In genomic region chr5:97126005-97126404, GRCm38 (mm10) we compare ENCODE assay signal across 9 mouse cellular contexts. TPM values are rescaled to one million over a fixed set of nuclear protein-coding genes. Genes with fewer than 3 reads are reported as not detected.
DNase-seq lines count a peak whose midpoint lies in the region; ATAC-seq and TF ChIP-seq lines count a peak whose summit lies in the region.
"Had no signal": no experiment of that assay in that cellular context is flagged by ENCODE, and none has a peak within 500 bp of the region (broad histone marks: within the 10 kb centered on the region; RNA-seq: fewer than 3 reads in every experiment).

No protein-coding gene starts in this region.

- no peak overlapping the region for H3K4me2 ChIP-seq in kidney, embryonic 14.5 days (replicated peaks; ENCODE audit: low read depth, low read length)
- H3K4me2 ChIP-seq in limb, embryonic 13.5 days (replicated peaks) = no peak overlapping the region

- DNase-seq in kidney, adult 11 months = no peak
- DNase-seq in MEL (ENCODE audit: low read depth, low spot score) = peak; percentile 61
- peak; percentile 86 for DNase-seq in cerebellum, postnatal 10 days
- peak; percentile 46 for DNase-seq in hindbrain, embryonic 10.5 days (ENCODE audit: low spot score)
- DNase-seq in naive thymus-derived CD4-positive, alpha-beta T cell, adult 2 months (ENCODE audit: low read depth) = peak; percentile 46
- DNase-seq in spleen, postnatal 4 days (ENCODE audit: low spot score in 2 of 2) = no peak

- WGBS in kidney, embryonic 14.5 days = 21% methylated on average over 4 of the region's 4 CpGs
- WGBS in hindbrain, embryonic 10.5 days = 20% methylated on average over 4 of the region's 4 CpGs
- WGBS in limb, embryonic 13.5 days = 14% methylated on average over 4 of the region's 4 CpGs

- H3K9ac ChIP-seq in kidney, embryonic 14.5 days (ENCODE audit: low read depth, low read length) = no peak overlapping the region
- no peak overlapping the region for H3K9ac ChIP-seq in MEL (ENCODE audit: control insufficient read depth, low read depth, low read length, poor library complexity, severe bottlenecking)
- H3K9ac ChIP-seq in limb, embryonic 13.5 days = no peak overlapping the region

- TF ChIP-seq EP300 in MEL (IDR thresholded peaks at IDR 0.05; ENCODE audit: low read depth in 1 of 2, low read length in 2 of 2) = no peak

- no peak overlapping the region for H3K27ac ChIP-seq in kidney, embryonic 14.5 days (ENCODE audit: low read depth, low read length)
- no peak overlapping the region for H3K27ac ChIP-seq in MEL (ENCODE audit: control insufficient read depth, low read depth, low read length)
- no peak overlapping the region for H3K27ac ChIP-seq in hindbrain, embryonic 10.5 days
- no peak overlapping the region for H3K27ac ChIP-seq in limb, embryonic 13.5 days
- H3K27ac ChIP-seq: macrophage had no signal

- no peaks in the 10 kb centered on the region for H3K27me3 ChIP-seq in kidney, embryonic 14.5 days (ENCODE audit: control insufficient read depth, insufficient read depth, low read length)
- H3K27me3 ChIP-seq in MEL (ENCODE audit: control insufficient read depth in 1 of 2, insufficient read depth in 2 of 2, low read length in 2 of 2) = no peaks in the 10 kb centered on the region
- H3K27me3 ChIP-seq in hindbrain, embryonic 10.5 days (ENCODE audit: insufficient read depth, poor library complexity, severe bottlenecking) = peaks cover 3% of the 10 kb centered on the region; the same call in 1 of the 2 replicates
- H3K27me3 ChIP-seq in limb, embryonic 13.5 days = peaks cover 13% of the 10 kb centered on the region; the same call in 1 of the 2 replicates

- H3K36me3 ChIP-seq in kidney, embryonic 14.5 days (ENCODE audit: control insufficient read depth, insufficient read depth, low read length) = no peaks in the 10 kb centered on the region
- no peaks in the 10 kb centered on the region for H3K36me3 ChIP-seq in MEL (ENCODE audit: control insufficient read depth in 1 of 2, insufficient read depth in 2 of 2, low read length in 2 of 2)
- H3K36me3 ChIP-seq in hindbrain, embryonic 10.5 days = no peaks in the 10 kb centered on the region
- H3K36me3 ChIP-seq in limb, embryonic 13.5 days = no peaks in the 10 kb centered on the region

- H3K9me3 ChIP-seq in kidney, embryonic 14.5 days (ENCODE audit: control insufficient read depth, low read length) = no peaks in the 10 kb centered on the region
- no peaks in the 10 kb centered on the region for H3K9me3 ChIP-seq in MEL (replicated peaks; ENCODE audit: insufficient read depth, low read length)
- no peaks in the 10 kb centered on the region for H3K9me3 ChIP-seq in hindbrain, embryonic 10.5 days
- no peaks in the 10 kb centered on the region for H3K9me3 ChIP-seq in limb, embryonic 13.5 days

- no peak for TF ChIP-seq POLR2A in MEL (IDR thresholded peaks at IDR 0.05; ENCODE audit: control insufficient read depth in 1 of 2, insufficient read depth in 1 of 2, low read depth in 1 of 2, low read length in 2 of 2, poor library complexity in 1 of 2)

- no peaks in the 10 kb centered on the region for H3K79me2 ChIP-seq in MEL (ENCODE audit: control insufficient read depth, insufficient read depth, low read length, poor library complexity)

- ATAC-seq in kidney, embryonic 14.5 days (ENCODE audit: low FRiP score, low TSS enrichment) = peak; percentile 58; the same call in 1 of the 2 replicates
- ATAC-seq in limb, embryonic 13.5 days (ENCODE audit: low FRiP score, low read depth) = peak; percentile 75; the same call in 1 of the 2 replicates

- H3K4me3 ChIP-seq in kidney, embryonic 14.5 days (ENCODE audit: low read length) = no peak overlapping the region
- no peak overlapping the region for H3K4me3 ChIP-seq in MEL (ENCODE audit: control insufficient read depth in 1 of 2, insufficient read depth in 1 of 2, low read depth in 2 of 2, low read length in 2 of 2)
- no peak overlapping the region for H3K4me3 ChIP-seq in hindbrain, embryonic 10.5 days
- H3K4me3 ChIP-seq in limb, embryonic 13.5 days = no peak overlapping the region

- H3K4me1 ChIP-seq in kidney, embryonic 14.5 days (ENCODE audit: control insufficient read depth, insufficient read depth, low read length) = no peaks in the 10 kb centered on the region
- no peaks in the 10 kb centered on the region for H3K4me1 ChIP-seq in MEL (ENCODE audit: control insufficient read depth in 1 of 2, insufficient read depth in 2 of 2, low read length in 2 of 2)
- H3K4me1 ChIP-seq in hindbrain, embryonic 10.5 days (replicated peaks) = no peaks in the 10 kb centered on the region
- H3K4me1 ChIP-seq in limb, embryonic 13.5 days = 0 out of 2 replicates have a peak, but pooled peaks cover 5% of the 10 kb centered on the region

- TF ChIP-seq RAD21 in MEL (IDR thresholded peaks at IDR 0.05; ENCODE audit: low read depth, low read length) = peak; percentile 91

- TF ChIP-seq CTCF in MEL (IDR thresholded peaks at IDR 0.05 in 2 of 3, conservative IDR thresholded peaks at IDR 0.05 in 1 of 3; ENCODE audit: control insufficient read depth in 1 of 3, insufficient read depth in 1 of 3, low read depth in 2 of 3, low read length in 3 of 3, poor library complexity in 1 of 3, severe bottlenecking in 1 of 3) = peak; percentile 76 to 87 (median 80)

TF ChIP-seq in MEL, 35 proteins besides CTCF, POLR2A, EP300 and RAD21:
- TF ChIP-seq SMC3 (IDR thresholded peaks at IDR 0.05; ENCODE audit: low read depth, low read length) (peak; percentile 89), NELFE (IDR thresholded peaks at IDR 0.05; ENCODE audit: low read depth, low read length) (no peak), ZMIZ1 (IDR thresholded peaks at IDR 0.05; ENCODE audit: low read depth, low read length) (no peak), ELF1 (IDR thresholded peaks at IDR 0.05; ENCODE audit: low read depth, low read length) (0 out of 2 replicates have a peak, but pooled peaks have one; percentile 26), KAT2A (conservative IDR thresholded peaks at IDR 0.05; ENCODE audit: low read depth, low read length) (no peak), CHD1 (IDR thresholded peaks at IDR 0.05; ENCODE audit: low read depth, low read length) (no peak), ETS1 (IDR thresholded peaks at IDR 0.05; ENCODE audit: low read depth, low read length) (no peak), ZC3H11A (IDR thresholded peaks at IDR 0.05; ENCODE audit: low read depth, low read length) (peak; percentile 78)
TF ChIP-seq in MEL: peak in this region for 3.

RNA-seq across cellular contexts. Expression of gene Paqr3, which starts 14.6 kb away (rescaled TPM):
- polyA plus RNA-seq in kidney, embryonic 14.5 days (2014; fragmentation: Nextera tagmentation; extraction: Ambion mirVana) = 3.1 and 5.3 TPM in 2 replicates
- total RNA-seq in MEL (2012; rRNA removed) = 3.3 and 4.3 TPM in 2 replicates
- 1 to 10 TPM in 1 of 2 experiments, not detected in 1; 6.4 TPM for polyA plus RNA-seq in MEL (2012; ENCODE audit: insufficient read depth in 1 of 2, insufficient read length in 2 of 2, low read depth in 1 of 2, low replicate concordance in 2 of 2, missing spikeins in 1 of 2)
- 9.8 and 12.9 TPM in 2 replicates for polyA plus RNA-seq in hindbrain, embryonic 10.5 days (2016; fragmentation: Nextera tagmentation; extraction: Ambion mirVana)
- 5.9 and 6.0 TPM in 2 replicates for polyA plus RNA-seq in limb, embryonic 13.5 days (2015; fragmentation: Nextera tagmentation; extraction: Ambion mirVana)

Comparison
In these comparisons a context has a peak if more than half of its experiments do, and no peak if none do; other contexts are left out.
1. DNase-seq: peak in MEL (single experiment), cerebellum, postnatal 10 days (2 of 2), hindbrain, embryonic 10.5 days (single experiment) and naive thymus-derived CD4-positive, alpha-beta T cell, adult 2 months (single experiment); none in kidney, adult 11 months (single experiment) and spleen, postnatal 4 days (0 of 2).